Mouse (Mus musculus) CH12.LX (cell line): ENCODE measurements at regions not wholly inside any gene's neighbourhood (a gene's known extent, or its start where the extent isn't known, plus 50 kb on each side); places are given as distances from the start of the nearest gene placed in this dataset.

Experiments
- DNase-seq: peaks from one replicate; pipeline ENCODE4 v3.0.0-alpha.2; 2013; ENCODE audit errors: extremely low read depth
- H3K27ac ChIP-seq: 2 replicates; pipeline ENCODE4 v1.5.1; 2012; ENCODE audit warnings: low read depth, mild to moderate bottlenecking, control low read depth, moderate library complexity; ENCODE audit not compliant: insufficient read depth
- H3K27me3 ChIP-seq: replicated peaks from 2 replicates; pipeline ENCODE3; 2012; ENCODE audit warnings: inconsistent platforms
- H3K36me3 ChIP-seq, 2 experiments: replicated peaks in 1 of 2; 2 replicates each; pipeline versions ENCODE3 to v1.6.1; 2012; ENCODE audit warnings: inconsistent platforms in 1 of 2, low read length in 1 of 2, mild to moderate bottlenecking in 1 of 2, mixed read lengths in 1 of 2, moderate library complexity in 1 of 2; ENCODE audit not compliant: control insufficient read depth in 1 of 2, insufficient read depth in 1 of 2
- H3K4me1 ChIP-seq, 2 experiments: 2 replicates each; pipeline ENCODE4 v1.6.1; 2012; ENCODE audit warnings: inconsistent platforms in 1 of 2, moderate library complexity in 1 of 2; ENCODE audit not compliant: insufficient read depth in 2 of 2, control insufficient read depth in 1 of 2
- H3K4me2 ChIP-seq: 2 replicates; pipeline ENCODE4 v1.6.1; 2012; ENCODE audit warnings: low read depth, mild to moderate bottlenecking, control low read depth; ENCODE audit not compliant: poor library complexity, insufficient read depth, severe bottlenecking
- H3K4me3 ChIP-seq, 3 experiments: fragments of 150-350 bp in 1 of 3; sonication (generic) in 1 of 3; replicated peaks in 1 of 3; 2 replicates each; pipeline versions ENCODE3 to v1.5.1; 2011 to 2012; ENCODE audit warnings: low read depth in 2 of 3, low read length in 2 of 3, mild to moderate bottlenecking in 2 of 3, moderate library complexity in 2 of 3, control low read depth in 1 of 3, improper control_type of control experiment in 1 of 3, inconsistent platforms in 1 of 3, mixed read lengths in 1 of 3; ENCODE audit not compliant: poor library complexity in 1 of 3
- H3K79me2 ChIP-seq: replicated peaks from 2 replicates; pipeline ENCODE4 v1.6.1; 2012; ENCODE audit warnings: mild to moderate bottlenecking, moderate library complexity; ENCODE audit not compliant: control insufficient read depth, poor library complexity, insufficient read depth, severe bottlenecking; ENCODE audit errors: extremely low read depth
- H3K9ac ChIP-seq: 2 replicates; pipeline ENCODE4 v1.6.1; 2012; ENCODE audit warnings: low read depth, mild to moderate bottlenecking, control low read depth, moderate library complexity; ENCODE audit not compliant: insufficient read depth
- H3K9me3 ChIP-seq: replicated peaks from 2 replicates; pipeline ENCODE3; 2012; ENCODE audit warnings: low read length, inconsistent platforms, mixed read lengths
- CHD1 ChIP-seq: IDR thresholded peaks from 2 replicates; pipeline ENCODE4 v1.6.1; 2012; ENCODE audit warnings: low read depth, low read length, improper control_type of control experiment, inconsistent platforms
- CHD2 ChIP-seq: IDR thresholded peaks from 2 replicates; pipeline ENCODE4 v1.6.1; 2011; ENCODE audit warnings: low read length, improper control_type of control experiment
- CTCF ChIP-seq, 2 experiments: IDR thresholded peaks in 1 of 2; conservative IDR thresholded peaks in 1 of 2; 2 replicates each; pipeline ENCODE4 v1.5.1; 2011 to 2012; ENCODE audit warnings: low read depth in 2 of 2, low read length in 2 of 2, improper control_type of control experiment in 1 of 2, inconsistent platforms in 1 of 2, mild to moderate bottlenecking in 1 of 2, moderate library complexity in 1 of 2
- ELF1 ChIP-seq: IDR thresholded peaks from 2 replicates; pipeline ENCODE4 v1.6.1; 2014; ENCODE audit warnings: low read depth, mild to moderate bottlenecking, inconsistent platforms, low read length, improper control_type of control experiment
- EP300 ChIP-seq: IDR thresholded peaks from 2 replicates; pipeline ENCODE4 v1.6.1; 2011; ENCODE audit warnings: low read length, improper control_type of control experiment
- ETS1 ChIP-seq: conservative IDR thresholded peaks from 2 replicates; pipeline ENCODE4 v1.6.1; 2012; ENCODE audit warnings: low read depth, mild to moderate bottlenecking, inconsistent platforms, low read length, improper control_type of control experiment, moderate library complexity
- GABPA ChIP-seq: IDR thresholded peaks from 2 replicates; pipeline ENCODE4 v1.6.1; 2012; ENCODE audit warnings: low read depth, low read length, improper control_type of control experiment, inconsistent platforms; ENCODE audit not compliant: insufficient replicate concordance
- JUND ChIP-seq: conservative IDR thresholded peaks from 2 replicates; pipeline ENCODE4 v1.6.1; 2011; ENCODE audit warnings: low read depth, low read length, improper control_type of control experiment
- MXI1 ChIP-seq: IDR thresholded peaks from 2 replicates; pipeline ENCODE4 v1.6.1; 2011; ENCODE audit warnings: mild to moderate bottlenecking, low read depth, low read length, improper control_type of control experiment
- MYC ChIP-seq: IDR thresholded peaks from 2 replicates; pipeline ENCODE4 v1.6.1; 2011; ENCODE audit warnings: low read depth, mild to moderate bottlenecking, improper control_type of control experiment, low read length
- NELFE ChIP-seq: IDR thresholded peaks from 2 replicates; pipeline ENCODE4 v1.6.1; 2011; ENCODE audit warnings: low read depth, low read length, improper control_type of control experiment
- NRF1 ChIP-seq: IDR thresholded peaks from 2 replicates; pipeline ENCODE4 v1.6.1; 2014; ENCODE audit warnings: low read depth, mild to moderate bottlenecking, inconsistent platforms, low read length, improper control_type of control experiment, moderate library complexity
- PAX5 ChIP-seq: IDR thresholded peaks from 2 replicates; pipeline ENCODE4 v1.6.1; 2012; ENCODE audit warnings: low read length, inconsistent platforms, mixed read lengths
- POLR2AphosphoS2 ChIP-seq: IDR thresholded peaks from 2 replicates; pipeline ENCODE4 v1.6.1; 2011; ENCODE audit warnings: low read depth, low read length, improper control_type of control experiment
- RCOR1 ChIP-seq: conservative IDR thresholded peaks from 2 replicates; pipeline ENCODE4 v1.6.1; 2012; ENCODE audit warnings: low read depth, mild to moderate bottlenecking, inconsistent platforms, low read length, improper control_type of control experiment
- SMC3 ChIP-seq: IDR thresholded peaks from 2 replicates; pipeline ENCODE4 v1.6.1; 2011; ENCODE audit warnings: low read depth, low read length, improper control_type of control experiment
- TBP ChIP-seq: conservative IDR thresholded peaks from 2 replicates; pipeline ENCODE4 v1.6.1; 2011; ENCODE audit warnings: low read depth, low read length, improper control_type of control experiment
- USF1 ChIP-seq: IDR thresholded peaks from 2 replicates; pipeline ENCODE4 v1.6.1; 2014; ENCODE audit warnings: low read depth, mild to moderate bottlenecking, inconsistent platforms, low read length, improper control_type of control experiment
- USF2 ChIP-seq: conservative IDR thresholded peaks from 2 replicates; pipeline ENCODE4 v1.6.1; 2011; ENCODE audit warnings: low read depth, low read length, improper control_type of control experiment
- ZC3H11A ChIP-seq: IDR thresholded peaks from 2 replicates; pipeline ENCODE4 v1.6.1; 2012; ENCODE audit warnings: low read depth, mild to moderate bottlenecking, inconsistent platforms, low read length, improper control_type of control experiment
- ZKSCAN1 ChIP-seq: IDR thresholded peaks from 2 replicates; pipeline ENCODE4 v1.6.1; 2012; ENCODE audit warnings: low read depth, inconsistent platforms, low read length, improper control_type of control experiment, borderline replicate concordance
- dilution Hi-C: fragments of 300-500 bp; cut with MboI; formaldehyde crosslinking; loops from 2 replicates; pipeline ENCODE4 v1.14.3; 2020; ENCODE audit warnings: low sequenced_read_pairs; ENCODE audit not compliant: extremely low pct_unique_long_range_greater_than_20kb, extremely low pct_ligation_motif_present
- in situ Hi-C: fragments of 300-500 bp; cut with MboI; formaldehyde crosslinking; loops from 3 replicates; pipeline ENCODE4 v1.14.3; 2019; ENCODE audit warnings: low sequenced_read_pairs, low pct_ligation_motif_present, low pct_unique_long_range_greater_than_20kb, mixed read lengths

GRCm38 (mm10) chr12:16121787-16122186, 305.1 kb upstream of the Trib2 start:
- dilution Hi-C loops (no loop called here), in situ Hi-C loops (no loop called here)
- TF ChIP-seq ZC3H11A (no peak), GABPA (no peak), ZKSCAN1 (no peak), PAX5 (no peak), RCOR1 (no peak), ETS1 (no peak), EP300 (no peak), TBP (no peak), JUND (no peak), ELF1 (no peak), CHD1 (no peak), NELFE (no peak), MYC (no peak), SMC3 (no peak), USF1 (no peak), CHD2 (no peak), NRF1 (no peak), USF2 (no peak), POLR2AphosphoS2 (no peak), CTCF (conservative IDR thresholded peaks at IDR 0.05 in 1 of 2, IDR thresholded peaks at IDR 0.05 in 1 of 2; ENCODE audit: low read depth in 2 of 2, low read length in 2 of 2) (no peak)
- no peaks in the 10 kb centered on the region for H3K27me3 ChIP-seq
- DNase-seq, result no peak
- no peak overlapping the region for H3K9ac ChIP-seq
- no peaks in the 10 kb centered on the region; a peak in 2 of 4 replicates for H3K4me1 ChIP-seq
- H3K9me3 ChIP-seq, result no peaks in the 10 kb centered on the region
- no peak overlapping the region for H3K27ac ChIP-seq
- no peaks in the 10 kb centered on the region for H3K36me3 ChIP-seq
- H3K4me3 ChIP-seq, result no peak overlapping the region
- 0 out of 2 replicates have a peak overlapping the region, but pooled peaks have one; percentile 15 for H3K4me2 ChIP-seq
- no peaks in the 10 kb centered on the region for H3K79me2 ChIP-seq

GRCm38 (mm10) chr12:16118710-16119109, 302.0 kb upstream of the Trib2 start:
- H3K9ac ChIP-seq, result no peak overlapping the region
- no peak overlapping the region for H3K4me3 ChIP-seq
- H3K27me3 ChIP-seq, result no peaks in the 10 kb centered on the region
- no peak for TF ChIP-seq MXI1
- in situ Hi-C loops (no loop called here), dilution Hi-C loops (no loop called here)
- no peaks in the 10 kb centered on the region for H3K79me2 ChIP-seq
- no peak for DNase-seq
- H3K36me3 ChIP-seq, result no peaks in the 10 kb centered on the region
- H3K9me3 ChIP-seq, result no peaks in the 10 kb centered on the region
- no peaks in the 10 kb centered on the region; a peak in 2 of 4 replicates for H3K4me1 ChIP-seq
- no peak overlapping the region for H3K4me2 ChIP-seq
- H3K27ac ChIP-seq, result no peak overlapping the region
